Comparison of ENCODE assay signal across 10 mouse cellular contexts in the genomic region with DNA sequence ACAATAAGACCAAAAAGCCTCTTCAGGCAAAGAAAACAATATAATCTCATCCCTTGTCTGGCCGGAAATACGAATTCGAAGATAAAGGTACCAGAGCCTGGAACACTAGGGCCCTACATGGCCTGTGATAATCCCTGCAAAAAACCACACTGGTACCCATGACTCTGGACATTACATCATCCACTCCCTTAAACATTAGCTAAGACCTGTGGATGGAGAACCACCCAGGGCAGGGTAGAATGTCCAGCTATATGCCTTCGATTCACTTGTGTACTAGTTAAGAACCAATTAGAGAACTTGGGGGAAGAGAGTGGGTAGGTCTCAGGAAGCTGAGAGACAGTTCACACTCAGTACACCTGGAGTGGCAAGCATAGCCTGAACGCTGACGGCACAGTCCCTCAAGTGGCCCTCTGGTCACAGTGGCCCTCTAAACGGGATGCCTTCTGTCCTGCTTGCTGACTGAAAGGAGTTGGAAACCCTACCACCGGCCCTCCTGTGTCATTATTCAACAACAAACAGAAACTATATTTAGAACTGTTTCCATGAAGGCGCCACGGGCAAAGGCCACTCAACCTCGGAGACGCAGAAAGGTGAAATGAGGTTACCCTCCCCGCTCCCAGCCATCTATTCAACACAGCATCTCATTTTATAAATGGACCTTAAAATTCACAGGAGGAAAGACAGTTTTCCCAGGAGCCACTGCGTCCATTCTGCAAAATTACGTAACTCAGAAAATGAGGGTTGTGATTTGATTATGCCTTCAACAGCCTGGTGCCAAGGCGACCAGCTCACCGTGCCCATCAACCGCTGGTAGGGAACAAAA.
DNase-seq lines count a peak whose midpoint lies in the region; ATAC-seq lines count a peak whose summit lies in the region.
"Had no signal": no experiment of that assay in that cellular context is flagged by ENCODE, and none has a peak within 500 bp of the region (broad histone marks: within the 10 kb centered on the region; RNA-seq: fewer than 3 reads in every experiment).

No protein-coding gene starts in this region.

- H3K27me3 ChIP-seq in heart, embryonic 16.5 days (ENCODE audit: control insufficient read depth, insufficient read depth, low read length) = no peaks in the 10 kb centered on the region
- no peaks in the 10 kb centered on the region for H3K27me3 ChIP-seq in liver, embryonic 13.5 days

- peaks cover 3% of the 10 kb centered on the region; the same call in 1 of the 2 replicates for H3K36me3 ChIP-seq in heart, embryonic 16.5 days (ENCODE audit: control insufficient read depth, insufficient read depth)
- peaks cover 6% of the 10 kb centered on the region; the same call in 1 of the 2 replicates for H3K36me3 ChIP-seq in liver, embryonic 13.5 days

- H3K9me3 ChIP-seq in heart, embryonic 16.5 days (replicated peaks; ENCODE audit: control insufficient read depth, low read length) = no peaks in the 10 kb centered on the region
- no peaks in the 10 kb centered on the region for H3K9me3 ChIP-seq in liver, embryonic 13.5 days (replicated peaks)

- H3K4me3 ChIP-seq in heart, embryonic 16.5 days (ENCODE audit: low read length) = no peak overlapping the region
- H3K4me3 ChIP-seq in liver, embryonic 13.5 days (replicated peaks) = no peak overlapping the region

- 0 out of 2 replicates have a peak overlapping the region, but pooled peaks have one; percentile 2 for H3K4me2 ChIP-seq in heart, embryonic 16.5 days (ENCODE audit: low read depth, low read length)
- H3K4me2 ChIP-seq in liver, embryonic 13.5 days = no peak overlapping the region

- H3K9ac ChIP-seq in heart, embryonic 16.5 days (ENCODE audit: low read length) = no peak overlapping the region
- no peak overlapping the region for H3K9ac ChIP-seq in liver, embryonic 13.5 days
- H3K9ac ChIP-seq: liver, embryonic 14.5 days had no signal

- peak overlapping the region; percentile 34 for H3K27ac ChIP-seq in heart, embryonic 16.5 days (ENCODE audit: low read length)
- H3K27ac ChIP-seq in liver, embryonic 13.5 days = no peak overlapping the region
- H3K27ac ChIP-seq: liver, embryonic 14.5 days had no signal

- ATAC-seq in heart, embryonic 16.5 days (replicated peaks; ENCODE audit: extremely low read depth, insufficient read depth, low FRiP score) = peak; percentile 59; the same call in 1 of the 2 replicates
- ATAC-seq in liver, embryonic 13.5 days (ENCODE audit: low read depth) = peak; percentile 58
- ATAC-seq in inflammation-experienced regulatory T-cells, adult 6 months = no peak

- WGBS in heart, embryonic 16.5 days = 46% methylated on average over 18 of the region's 18 CpGs
- WGBS in liver, embryonic 13.5 days (ENCODE audit: insufficient replicate concordance) = 73% methylated on average over 18 of the region's 18 CpGs

- peak; percentile 14 to 22 for DNase-seq in frontal cortex, adult 2 months (ENCODE audit: extremely low spot score in 1 of 2, low spot score in 1 of 2)
- DNase-seq in frontal cortex, postnatal 10 days (ENCODE audit: low spot score in 2 of 2) = no peak
- peak; percentile 50 for DNase-seq in adrenal gland, postnatal 14 days
- DNase-seq in liver, embryonic 13.5 days = no peak
- no peak for DNase-seq in urinary bladder, adult 18-20 months (ENCODE audit: low spot score in 2 of 2)
- no peak for DNase-seq in T-cell, adult 2 months (ENCODE audit: low spot score)
- DNase-seq: right cerebral cortex, postnatal 4 days had no signal

- peaks cover 36% of the 10 kb centered on the region for H3K4me1 ChIP-seq in heart, embryonic 16.5 days (ENCODE audit: control insufficient read depth, insufficient read depth, low read length)
- H3K4me1 ChIP-seq in liver, embryonic 13.5 days (replicated peaks) = no peaks in the 10 kb centered on the region

Comparison
In these comparisons a context has a peak if more than half of its experiments do, and no peak if none do; other contexts are left out.
1. DNase-seq: peak in frontal cortex, adult 2 months (2 of 2) and adrenal gland, postnatal 14 days (single experiment); none in frontal cortex, postnatal 10 days (0 of 2), liver, embryonic 13.5 days (single experiment), urinary bladder, adult 18-20 months (0 of 2) and T-cell, adult 2 months (single experiment).